Mouse (Mus musculus) right cerebral cortex, postnatal 25 days (tissue): Measurements from ENCODE around the gene Ltbp4.

ENCODE experiments used
- DNase-seq: peaks from one replicate; pipeline ENCODE4 v3.0.0; 2022

The Ltbp4 gene

GRCm38 (mm10) chr7:27326101-27326880 is 11.2 kb downstream of the Ltbp4 start:
- DNase-seq: no peak

- no peak for DNase-seq
Measured at GRCm38 (mm10) chr7:27325697-27326096, 11.8 kb downstream of the Ltbp4 start.

- no peak for DNase-seq
Measured at GRCm38 (mm10) chr7:27324928-27325327, 12.6 kb downstream of the Ltbp4 start.

GRCm38 (mm10) chr7:27324161-27324560 is 13.3 kb downstream of the Ltbp4 start:
- DNase-seq: no peak

GRCm38 (mm10) chr7:27323001-27323400 is 14.5 kb downstream of the Ltbp4 start:
- no peak for DNase-seq

- DNase-seq: no peak
Measured at GRCm38 (mm10) chr7:27322291-27322690, 15.2 kb downstream of the Ltbp4 start.

- DNase-seq: no peak
Measured at GRCm38 (mm10) chr7:27319411-27319810, 18.1 kb downstream of the Ltbp4 start.

GRCm38 (mm10) chr7:27315958-27316357 is 21.5 kb downstream of the Ltbp4 start:
- DNase-seq: no peak

GRCm38 (mm10) chr7:27314393-27314792 is 23.1 kb downstream of the Ltbp4 start:
- DNase-seq: no peak

- no peak for DNase-seq
Measured at GRCm38 (mm10) chr7:27311651-27312284, 25.7 kb downstream of the Ltbp4 start.

GRCm38 (mm10) chr7:27310996-27311535 is 26.4 kb downstream of the Ltbp4 start:
- no peak for DNase-seq

GRCm38 (mm10) chr7:27310306-27310705 is 27.2 kb downstream of the Ltbp4 start:
- DNase-seq: no peak

GRCm38 (mm10) chr7:27309832-27310231 is 27.7 kb downstream of the Ltbp4 start:
- no peak for DNase-seq

- DNase-seq: no peak
Measured at GRCm38 (mm10) chr7:27308821-27309549, 28.5 kb downstream of the Ltbp4 start.

GRCm38 (mm10) chr7:27307551-27307950 is 29.9 kb downstream of the Ltbp4 start:
- DNase-seq: no peak

GRCm38 (mm10) chr7:27306161-27307160 is 31.0 kb downstream of the Ltbp4 start:
- no peak for DNase-seq

- no peak for DNase-seq
Measured at GRCm38 (mm10) chr7:27305091-27305730, 32.3 kb downstream of the Ltbp4 start.

- peak; percentile 52 for DNase-seq
Measured at GRCm38 (mm10) chr7:27302172-27302571, 35.3 kb downstream of the Ltbp4 start.

- no peak for DNase-seq
Measured at GRCm38 (mm10) chr7:27300801-27301200, 36.7 kb downstream of the Ltbp4 start.

GRCm38 (mm10) chr7:27300351-27300750 is 37.1 kb downstream of the Ltbp4 start:
- DNase-seq: no peak

GRCm38 (mm10) chr7:27298816-27299215 is 38.7 kb downstream of the Ltbp4 start:
- no peak for DNase-seq
